Comparison of ENCODE assay signal across 16 mouse cellular contexts in genomic region chr13:96967822-96968221, GRCm38 (mm10). TPM values are rescaled to one million over a fixed set of nuclear protein-coding genes. Genes with fewer than 3 reads are reported as not detected.
"Had no signal": no experiment of that assay in that cellular context is flagged by ENCODE, and none has a peak within 500 bp of the region (broad histone marks: within the 10 kb centered on the region; RNA-seq: fewer than 3 reads in every experiment).

No protein-coding gene starts in this region.

- DNase-seq: liver, postnatal 0 days; lung, adult 2 months; lung, postnatal 14 days; lung, postnatal 36 days; right cerebral cortex, postnatal 14 days; right cerebral cortex, postnatal 4 days; spleen, adult 18-20 months; thymus, adult 2 months; thymus, postnatal 14 days; thymus, postnatal 36 days had no signal

- ATAC-seq: liver, postnatal 0 days; midbrain, embryonic 13.5 days; midbrain, embryonic 15.5 days had no signal

RNA-seq across cellular contexts. Expression of gene Gcnt4, which starts 43.3 kb away (rescaled TPM):
- total RNA-seq: monocyte, adult 5-6 weeks; neutrophil, adult 5-6 weeks had no signal
- polyA plus RNA-seq: macrophage; neural tube, embryonic 14.5 days had no signal
